Mouse (Mus musculus): ENCODE results near the gene Armc8. TPM values are rescaled to one million over a fixed set of nuclear protein-coding genes. Genes with fewer than 3 reads are reported as not detected.

Gene Armc8
- total and polyA plus RNA-seq, 2 experiments from 2014 or later = 68.5 to 69.2 TPM

DNA sequence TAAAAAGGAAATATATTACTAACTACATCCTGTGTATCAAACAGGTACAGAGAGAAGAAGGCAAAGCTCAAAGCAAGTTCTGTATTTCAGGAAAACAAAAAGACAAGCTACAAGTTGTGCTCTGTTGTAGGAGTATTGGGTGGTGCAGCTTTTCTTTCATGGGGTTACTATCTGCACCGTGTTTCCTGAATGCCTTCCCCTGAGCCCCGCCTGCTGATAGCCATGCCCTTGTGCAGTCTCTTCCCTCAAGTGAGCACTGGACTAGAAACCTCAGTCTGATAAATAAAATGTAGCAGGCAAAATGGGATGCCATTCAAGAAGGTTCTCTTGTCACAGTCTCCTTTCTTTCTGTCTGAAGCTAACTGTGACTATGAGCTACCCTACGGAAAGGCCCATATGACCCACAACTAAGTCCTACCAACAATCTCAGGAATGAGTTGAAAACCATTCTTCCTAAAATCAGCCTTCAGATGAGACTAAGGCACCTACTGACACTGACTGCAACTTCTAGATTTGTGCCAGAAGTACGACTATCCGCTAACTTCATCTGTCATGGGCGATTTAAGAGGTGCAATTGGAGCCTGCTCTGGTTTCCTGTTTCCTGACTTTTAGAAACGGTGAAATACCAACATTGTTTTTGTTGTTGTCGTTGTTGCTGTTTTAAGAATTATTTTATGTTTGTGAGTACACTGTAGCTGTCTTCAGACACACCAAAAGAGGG lies 11.0 kb downstream of the Armc8 start:
- H3K4me2 ChIP-seq (ENCODE audit: low read depth, low read length) = no peak overlapping the region
- no peaks in the 10 kb centered on the region for H3K36me3 ChIP-seq (ENCODE audit: insufficient read depth, low read length)
- H3K4me1 ChIP-seq (ENCODE audit: insufficient read depth, low read length) = no peaks in the 10 kb centered on the region
- no peak for TF ChIP-seq CTCF (IDR thresholded peaks at IDR 0.05; ENCODE audit: low read depth)
- H3K4me3 ChIP-seq (ENCODE audit: low read length) = no peak overlapping the region
- no peak for ATAC-seq
- WGBS = 88% methylated on average over 8 of the region's 8 CpGs
- H3K27ac ChIP-seq = no peak overlapping the region
- H3K9me3 ChIP-seq (ENCODE audit: low read length) = no peaks in the 10 kb centered on the region
- DNase-seq (ENCODE audit: low spot score) = no peak
- H3K9ac ChIP-seq (replicated peaks; ENCODE audit: low read length) = no peak overlapping the region
- H3K27me3 ChIP-seq (ENCODE audit: insufficient read depth, low read length) = no peaks in the 10 kb centered on the region

DNA sequence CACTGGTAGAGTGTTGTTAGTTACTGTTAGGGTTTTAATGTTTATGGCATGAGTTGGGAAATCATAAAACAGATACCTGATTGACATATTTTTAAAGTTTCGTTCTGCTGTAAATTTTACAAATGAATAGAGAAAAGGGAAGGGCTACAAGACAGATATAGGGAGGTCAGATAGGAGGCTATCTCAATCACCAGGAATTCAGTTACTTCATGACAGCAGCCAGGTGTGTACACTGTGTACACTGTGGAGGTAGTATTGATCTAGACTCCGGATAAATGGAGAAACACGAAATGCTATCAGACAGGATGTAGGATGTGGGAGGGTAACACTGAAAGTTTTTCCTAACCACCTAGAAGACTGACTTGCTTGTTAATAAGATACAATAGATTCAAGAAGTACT lies 13.4 kb downstream of the Armc8 start:
- H3K9ac ChIP-seq (replicated peaks; ENCODE audit: low read length) = no peak overlapping the region
- no peak overlapping the region for H3K4me2 ChIP-seq (ENCODE audit: low read depth, low read length)
- ATAC-seq (no peak), DNase-seq (ENCODE audit: low spot score) (no peak)
- TF ChIP-seq CTCF (IDR thresholded peaks at IDR 0.05; ENCODE audit: low read depth) = no peak
- no peak overlapping the region for H3K4me3 ChIP-seq (ENCODE audit: low read length)
- no peaks in the 10 kb centered on the region for H3K4me1 ChIP-seq (ENCODE audit: insufficient read depth, low read length)
- WGBS = 94% methylated on average over 3 of the region's 3 CpGs
- H3K27ac ChIP-seq = no peak overlapping the region
- no peaks in the 10 kb centered on the region for H3K9me3 ChIP-seq (ENCODE audit: low read length)
- no peaks in the 10 kb centered on the region for H3K27me3 ChIP-seq (ENCODE audit: insufficient read depth, low read length)
- H3K36me3 ChIP-seq (ENCODE audit: insufficient read depth, low read length) = no peaks in the 10 kb centered on the region

DNA sequence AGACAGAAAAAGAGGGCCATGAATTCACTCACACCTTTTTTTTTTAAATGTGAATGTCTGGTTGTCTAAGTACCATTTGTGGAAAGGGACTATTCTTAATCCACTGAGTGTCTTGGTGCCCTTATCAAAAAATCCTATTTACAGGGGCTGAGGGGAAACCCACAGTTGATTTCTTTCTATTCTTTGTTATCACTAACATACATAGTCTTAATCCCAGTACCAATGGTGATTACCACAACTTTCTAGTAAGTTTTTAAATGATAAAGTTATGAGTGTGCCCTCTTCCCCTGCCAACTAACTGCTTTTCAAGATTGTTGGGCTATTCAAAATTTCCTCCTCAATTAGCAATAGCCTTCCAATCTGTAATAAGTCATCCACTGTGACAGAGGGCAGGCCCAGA lies 14.6 kb downstream of the Armc8 start:
- H3K4me2 ChIP-seq (ENCODE audit: low read depth, low read length) = no peak overlapping the region
- H3K27ac ChIP-seq = no peak overlapping the region
- H3K4me1 ChIP-seq (ENCODE audit: insufficient read depth, low read length) = no peaks in the 10 kb centered on the region
- TF ChIP-seq CTCF (IDR thresholded peaks at IDR 0.05; ENCODE audit: low read depth) = no peak
- H3K9me3 ChIP-seq (ENCODE audit: low read length) = no peaks in the 10 kb centered on the region
- no peak overlapping the region for H3K4me3 ChIP-seq (ENCODE audit: low read length)
- ATAC-seq = no peak
- H3K27me3 ChIP-seq (ENCODE audit: insufficient read depth, low read length) = no peaks in the 10 kb centered on the region
- no peak for DNase-seq (ENCODE audit: low spot score)
- no peak overlapping the region for H3K9ac ChIP-seq (replicated peaks; ENCODE audit: low read length)
- H3K36me3 ChIP-seq (ENCODE audit: insufficient read depth, low read length) = no peaks in the 10 kb centered on the region

DNA sequence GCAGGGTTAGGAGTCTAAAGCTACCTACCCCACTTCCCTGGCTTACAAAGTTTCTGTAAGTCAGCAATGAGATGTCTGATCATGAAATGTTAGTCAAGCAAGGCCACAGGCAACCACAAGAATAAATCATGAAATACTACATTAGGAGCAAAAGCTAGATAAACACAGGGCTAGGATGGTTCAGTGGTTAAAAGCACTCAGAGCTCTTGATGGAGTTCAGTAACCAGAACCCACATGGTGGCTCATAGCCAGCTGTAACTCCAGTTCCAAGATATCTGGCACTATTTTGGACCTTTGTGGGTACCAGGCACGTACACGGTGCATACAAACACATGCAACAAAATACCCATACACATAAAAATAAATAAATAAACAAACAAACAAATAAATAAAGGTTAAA lies 15.7 kb downstream of the Armc8 start:
- TF ChIP-seq CTCF (IDR thresholded peaks at IDR 0.05; ENCODE audit: low read depth) = no peak
- WGBS = 76% methylated on average over 2 of the region's 2 CpGs
- H3K9me3 ChIP-seq (ENCODE audit: low read length) = no peaks in the 10 kb centered on the region
- DNase-seq (ENCODE audit: low spot score) = no peak
- H3K4me2 ChIP-seq (ENCODE audit: low read depth, low read length) = no peak overlapping the region
- no peak overlapping the region for H3K27ac ChIP-seq
- no peaks in the 10 kb centered on the region for H3K27me3 ChIP-seq (ENCODE audit: insufficient read depth, low read length)
- no peak for ATAC-seq
- no peak overlapping the region for H3K9ac ChIP-seq (replicated peaks; ENCODE audit: low read length)
- H3K4me3 ChIP-seq (ENCODE audit: low read length) = no peak overlapping the region
- H3K4me1 ChIP-seq (ENCODE audit: insufficient read depth, low read length) = no peaks in the 10 kb centered on the region
- no peaks in the 10 kb centered on the region for H3K36me3 ChIP-seq (ENCODE audit: insufficient read depth, low read length)

DNA sequence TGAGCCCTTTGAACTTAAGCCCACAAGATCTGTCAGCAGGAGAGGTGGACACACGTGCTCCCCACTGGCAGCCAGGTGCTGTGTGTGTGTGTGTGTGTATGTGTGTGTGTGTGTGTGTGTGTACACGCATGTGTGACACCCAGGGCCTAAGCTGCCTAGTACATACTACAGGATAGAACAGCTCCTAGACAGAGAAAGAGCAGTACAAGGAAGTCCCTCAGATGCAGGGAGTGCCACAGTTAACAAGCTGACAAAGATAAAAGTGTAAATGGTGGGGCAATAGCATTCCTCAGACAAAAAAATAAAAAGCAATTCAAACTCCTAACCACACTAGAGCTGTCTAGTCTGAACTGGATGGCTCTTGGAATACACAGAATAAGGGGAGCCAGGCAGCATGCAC lies 16.6 kb downstream of the Armc8 start:
- Histone ChIP-seq H3K4me3 (ENCODE audit: low read length) (no peak overlapping the region), H3K4me1 (ENCODE audit: insufficient read depth, low read length) (no peaks in the 10 kb centered on the region), H3K27me3 (ENCODE audit: insufficient read depth, low read length) (no peaks in the 10 kb centered on the region), H3K9me3 (ENCODE audit: low read length) (no peaks in the 10 kb centered on the region), H3K27ac (no peak overlapping the region), H3K9ac (replicated peaks; ENCODE audit: low read length) (no peak overlapping the region), H3K4me2 (ENCODE audit: low read depth, low read length) (no peak overlapping the region), H3K36me3 (ENCODE audit: insufficient read depth, low read length) (no peaks in the 10 kb centered on the region)
- no peak for TF ChIP-seq CTCF (IDR thresholded peaks at IDR 0.05; ENCODE audit: low read depth)
- 78% methylated on average over 2 of the region's 2 CpGs for WGBS
- ATAC-seq (no peak), DNase-seq (ENCODE audit: low spot score) (no peak)

DNA sequence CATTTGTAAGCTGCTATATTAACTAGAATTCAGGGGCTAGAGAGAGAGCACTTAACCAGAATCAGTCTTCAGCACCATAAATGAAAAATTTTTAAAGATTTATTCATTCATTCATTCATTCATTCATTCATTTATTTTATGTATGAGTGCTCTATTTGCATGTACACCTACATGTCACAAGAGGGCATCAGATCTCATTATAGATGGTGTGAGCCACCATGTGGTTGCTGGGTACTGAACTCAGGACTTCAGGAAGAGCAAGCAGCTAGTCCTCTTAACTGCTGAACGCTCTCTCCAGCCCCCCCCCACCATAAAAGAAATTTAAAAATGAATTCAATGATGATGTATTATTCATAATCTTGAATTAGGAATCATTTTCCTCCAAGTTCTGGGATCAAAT lies 22.4 kb downstream of the Armc8 start:
- Histone ChIP-seq H3K9me3 (ENCODE audit: low read length) (no peaks in the 10 kb centered on the region), H3K4me2 (ENCODE audit: low read depth, low read length) (no peak overlapping the region), H3K4me3 (ENCODE audit: low read length) (no peak overlapping the region), H3K9ac (replicated peaks; ENCODE audit: low read length) (no peak overlapping the region), H3K4me1 (ENCODE audit: insufficient read depth, low read length) (no peaks in the 10 kb centered on the region), H3K27me3 (ENCODE audit: insufficient read depth, low read length) (no peaks in the 10 kb centered on the region), H3K27ac (no peak overlapping the region), H3K36me3 (ENCODE audit: insufficient read depth, low read length) (no peaks in the 10 kb centered on the region)
- DNase-seq (ENCODE audit: low spot score) (no peak), ATAC-seq (no peak)
- no peak for TF ChIP-seq CTCF (IDR thresholded peaks at IDR 0.05; ENCODE audit: low read depth)
- WGBS = 94% methylated on average over 1 of the region's 1 CpGs

DNA sequence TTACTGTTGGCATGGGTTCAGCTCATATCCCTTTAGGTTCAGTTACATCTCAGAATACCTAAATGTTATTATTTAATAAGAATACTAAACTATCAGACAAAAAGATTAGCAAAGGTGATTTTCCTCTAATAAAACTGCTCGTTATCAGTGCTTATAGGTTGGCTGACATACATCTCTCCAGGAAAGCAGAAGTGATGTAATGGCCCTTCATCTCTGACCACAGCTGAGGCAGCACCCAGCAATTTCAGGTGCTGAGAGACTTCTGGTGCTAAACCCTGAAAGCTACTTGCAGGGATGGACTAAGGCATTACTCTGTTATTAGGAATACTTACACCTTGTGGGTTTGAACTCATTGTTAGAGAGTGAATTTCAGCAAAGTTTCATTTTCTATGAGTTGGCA lies 36.8 kb downstream of the Armc8 start:
- H3K9ac ChIP-seq (replicated peaks; ENCODE audit: low read length) = no peak overlapping the region
- ATAC-seq (no peak), DNase-seq (ENCODE audit: low spot score) (no peak)
- no peak overlapping the region for H3K27ac ChIP-seq
- no peaks in the 10 kb centered on the region for H3K9me3 ChIP-seq (ENCODE audit: low read length)
- no peaks in the 10 kb centered on the region for H3K27me3 ChIP-seq (ENCODE audit: insufficient read depth, low read length)
- no peak overlapping the region for H3K4me3 ChIP-seq (ENCODE audit: low read length)
- 92% methylated on average over 1 of the region's 1 CpGs for WGBS
- peaks cover 45% of the 10 kb centered on the region for H3K36me3 ChIP-seq (ENCODE audit: insufficient read depth, low read length)
- no peak overlapping the region for H3K4me2 ChIP-seq (ENCODE audit: low read depth, low read length)
- no peaks in the 10 kb centered on the region for H3K4me1 ChIP-seq (ENCODE audit: insufficient read depth, low read length)
- TF ChIP-seq CTCF (IDR thresholded peaks at IDR 0.05; ENCODE audit: low read depth) = no peak

Data from hindbrain, postnatal 0 days (tissue).